Mouse (Mus musculus) CH12.LX (cell line): ENCODE results near the gene Pax5.

Experiments
- CTCF ChIP-seq, 2 experiments: IDR thresholded peaks in 1 of 2; conservative IDR thresholded peaks in 1 of 2; 2 replicates each; pipeline ENCODE4 v1.5.1; 2011 to 2012; ENCODE audit warnings: low read depth in 2 of 2, low read length in 2 of 2, improper control_type of control experiment in 1 of 2, inconsistent platforms in 1 of 2, mild to moderate bottlenecking in 1 of 2, moderate library complexity in 1 of 2
- POLR2A ChIP-seq: IDR thresholded peaks from 2 replicates; pipeline ENCODE4 v1.6.1; 2011; ENCODE audit warnings: low read depth, mild to moderate bottlenecking, improper control_type of control experiment, low read length
- ZKSCAN1 ChIP-seq: IDR thresholded peaks from 2 replicates; pipeline ENCODE4 v1.6.1; 2012; ENCODE audit warnings: low read depth, inconsistent platforms, low read length, improper control_type of control experiment, borderline replicate concordance
- ZNF384 ChIP-seq: IDR thresholded peaks from 2 replicates; pipeline ENCODE4 v1.6.1; 2012; ENCODE audit warnings: low read depth, low read length, improper control_type of control experiment, inconsistent platforms

DNA sequence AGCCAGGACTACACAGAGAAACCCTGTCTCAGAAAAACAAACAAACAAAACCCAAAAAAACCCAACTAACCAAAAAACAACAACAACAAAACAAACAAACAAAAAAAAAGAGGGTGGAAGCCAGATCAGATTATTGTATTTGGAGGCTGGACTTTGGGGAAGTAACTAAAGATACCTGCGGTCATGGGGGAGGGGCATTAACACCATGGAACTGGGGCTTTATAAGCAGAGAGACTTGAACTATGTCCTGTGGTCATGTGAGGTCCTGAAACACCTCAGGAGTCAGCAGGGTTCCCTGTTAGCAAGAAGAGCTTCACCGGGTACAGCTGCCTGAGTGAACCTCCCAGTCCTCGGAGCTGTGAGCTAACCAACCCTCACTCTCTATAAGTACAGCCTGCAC, 168.2 kb downstream of the Pax5 start:
- TF ChIP-seq POLR2A (no peak), ZNF384 (no peak), ZKSCAN1 (no peak), CTCF (conservative IDR thresholded peaks at IDR 0.05 in 1 of 2, IDR thresholded peaks at IDR 0.05 in 1 of 2; ENCODE audit: low read depth in 2 of 2, low read length in 2 of 2) (no peak)
